Mouse (Mus musculus) midbrain, embryonic 15.5 days (tissue): ENCODE results near the gene Hacl1. TPM values are rescaled to one million over a fixed set of nuclear protein-coding genes. Genes with fewer than 3 reads are reported as not detected.

ENCODE experiments used
- ATAC-seq: fragments of 200-750 bp; cut with Nextera tagmentation; replicated peaks from 2 replicates; pipeline ENCODE4 v1.8.0; 2017; ENCODE audit warnings: moderate TSS enrichment
- H3K27ac ChIP-seq: fragments of 300-500 bp; sonication (generic); 2 replicates; pipeline ENCODE4 v1.5.1; 2015; ENCODE audit warnings: mild to moderate bottlenecking, inconsistent platforms
- H3K27me3 ChIP-seq: fragments of 300-500 bp; sonication (generic); replicated peaks from 2 replicates; pipeline ENCODE4 v1.6.1; 2015; ENCODE audit warnings: inconsistent platforms
- H3K36me3 ChIP-seq: fragments of 300-500 bp; sonication (generic); replicated peaks from 2 replicates; pipeline ENCODE4 v1.6.1; 2015; ENCODE audit warnings: inconsistent platforms
- H3K4me1 ChIP-seq: fragments of 300-500 bp; sonication (generic); 2 replicates; pipeline ENCODE4 v1.6.1; 2015; ENCODE audit warnings: inconsistent platforms
- H3K4me2 ChIP-seq: fragments of 300-500 bp; sonication (generic); 2 replicates; pipeline ENCODE4 v1.6.1; 2015; ENCODE audit warnings: inconsistent platforms, mild to moderate bottlenecking, moderate library complexity
- H3K4me3 ChIP-seq: fragments of 300-500 bp; sonication (generic); 2 replicates; pipeline ENCODE4 v1.5.1; 2015; ENCODE audit warnings: mild to moderate bottlenecking, inconsistent platforms
- H3K9ac ChIP-seq: fragments of 300-500 bp; sonication (generic); 2 replicates; pipeline ENCODE4 v1.6.1; 2015; ENCODE audit warnings: mild to moderate bottlenecking, inconsistent platforms
- H3K9me3 ChIP-seq: fragments of 300-500 bp; sonication (generic); 2 replicates; pipeline ENCODE4 v1.6.1; 2016; ENCODE audit warnings: inconsistent platforms
- WGBS: fragments of 180-500 bp; shearing (Covaris S2); methylation state at CpG from one replicate; pipeline ENCODE4 v1.1.7; 2015; ENCODE audit warnings: mixed read lengths; 5-methylcytosine and 5-hydroxymethylcytosine counted together
- polyA plus RNA-seq: library from polyadenylated mRNA; unstranded; fragments of >200 nt; fragmentation: Nextera tagmentation; extraction: Ambion mirVana; gene quantifications from 2 replicates; pipeline ENCODE4 v1.2.1, GENCODE M21; 2015

The Hacl1 gene
- polyA plus RNA-seq, 1 experiment from 2014 or later, result 6.2 TPM

DNA sequence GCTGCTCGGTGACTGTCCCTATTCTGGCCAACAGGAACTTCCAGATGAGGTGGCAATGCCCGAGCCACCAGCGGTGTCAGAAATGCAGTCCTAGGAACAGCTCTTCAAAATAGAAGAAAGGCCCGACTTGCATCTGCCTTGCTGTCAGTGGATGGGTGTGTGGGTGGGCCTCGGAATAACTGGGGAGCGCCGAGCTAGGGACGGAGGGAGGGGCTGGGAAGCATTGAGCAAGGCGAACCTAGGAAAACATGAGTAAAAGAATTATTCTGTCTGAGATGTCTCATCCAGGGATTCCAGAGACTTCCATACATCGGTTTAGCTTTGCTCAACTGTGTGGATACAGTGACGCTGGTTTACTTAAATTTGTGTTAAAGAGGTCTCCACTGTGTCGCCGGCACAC, 27.2 kb upstream of the Hacl1 start:
- Histone ChIP-seq H3K27me3 (no peaks in the 10 kb centered on the region), H3K9ac (no peak overlapping the region), H3K27ac (no peak overlapping the region), H3K4me1 (peaks cover 15% of the 10 kb centered on the region), H3K36me3 (no peaks in the 10 kb centered on the region), H3K4me3 (no peak overlapping the region), H3K9me3 (no peaks in the 10 kb centered on the region), H3K4me2 (no peak overlapping the region)
- WGBS, result 88% methylated on average over 13 of the region's 13 CpGs
- ATAC-seq, result no peak

DNA sequence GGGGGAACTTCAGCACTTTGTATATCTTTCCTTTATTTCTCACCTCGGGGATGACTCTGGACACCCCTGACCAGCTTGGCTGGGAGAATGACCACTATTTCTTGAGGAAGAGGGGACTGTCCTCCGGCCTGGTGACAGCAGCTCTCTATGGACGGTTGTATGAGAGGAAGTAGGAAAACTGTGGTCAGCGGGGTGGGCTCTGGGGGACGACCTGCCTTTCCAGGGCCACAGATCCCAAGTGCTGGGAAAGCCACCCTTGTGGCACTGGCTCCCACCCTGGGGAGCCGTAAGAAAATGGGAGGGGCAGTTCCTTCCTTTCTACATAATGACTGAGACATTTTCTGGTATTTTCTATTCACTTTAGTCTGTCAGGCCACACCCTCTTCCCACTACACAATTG, 26.7 kb upstream of the Hacl1 start:
- ATAC-seq, result no peak
- Histone ChIP-seq H3K9ac (no peak overlapping the region), H3K9me3 (no peaks in the 10 kb centered on the region), H3K4me2 (no peak overlapping the region), H3K27ac (no peak overlapping the region), H3K4me3 (no peak overlapping the region), H3K27me3 (no peaks in the 10 kb centered on the region), H3K36me3 (no peaks in the 10 kb centered on the region), H3K4me1 (peaks cover 21% of the 10 kb centered on the region)
- WGBS, result 91% methylated on average over 6 of the region's 6 CpGs

- Histone ChIP-seq H3K9ac (no peak overlapping the region), H3K4me3 (no peak overlapping the region), H3K27me3 (no peaks in the 10 kb centered on the region), H3K36me3 (no peaks in the 10 kb centered on the region), H3K27ac (no peak overlapping the region), H3K4me2 (no peak overlapping the region), H3K4me1 (peaks cover 27% of the 10 kb centered on the region), H3K9me3 (no peaks in the 10 kb centered on the region)
- WGBS, result 95% methylated on average over 28 of the region's 28 CpGs
- no peak for ATAC-seq
These were observed 26.0 kb upstream of the Hacl1 start for GRCm38 (mm10) chr14:31666931-31667705.

- ATAC-seq, result no peak
- peaks cover 38% of the 10 kb centered on the region for H3K4me1 ChIP-seq
- H3K36me3 ChIP-seq, result no peaks in the 10 kb centered on the region
- H3K9ac ChIP-seq, result no peak overlapping the region
- H3K4me3 ChIP-seq, result no peak overlapping the region
- H3K9me3 ChIP-seq, result no peaks in the 10 kb centered on the region
- WGBS, result 80% methylated on average over 4 of the region's 4 CpGs
- H3K27ac ChIP-seq, result no peak overlapping the region
- no peaks in the 10 kb centered on the region for H3K27me3 ChIP-seq
- H3K4me2 ChIP-seq, result no peak overlapping the region
These were observed 24.5 kb upstream of the Hacl1 start for GRCm38 (mm10) chr14:31665566-31665940.

DNA sequence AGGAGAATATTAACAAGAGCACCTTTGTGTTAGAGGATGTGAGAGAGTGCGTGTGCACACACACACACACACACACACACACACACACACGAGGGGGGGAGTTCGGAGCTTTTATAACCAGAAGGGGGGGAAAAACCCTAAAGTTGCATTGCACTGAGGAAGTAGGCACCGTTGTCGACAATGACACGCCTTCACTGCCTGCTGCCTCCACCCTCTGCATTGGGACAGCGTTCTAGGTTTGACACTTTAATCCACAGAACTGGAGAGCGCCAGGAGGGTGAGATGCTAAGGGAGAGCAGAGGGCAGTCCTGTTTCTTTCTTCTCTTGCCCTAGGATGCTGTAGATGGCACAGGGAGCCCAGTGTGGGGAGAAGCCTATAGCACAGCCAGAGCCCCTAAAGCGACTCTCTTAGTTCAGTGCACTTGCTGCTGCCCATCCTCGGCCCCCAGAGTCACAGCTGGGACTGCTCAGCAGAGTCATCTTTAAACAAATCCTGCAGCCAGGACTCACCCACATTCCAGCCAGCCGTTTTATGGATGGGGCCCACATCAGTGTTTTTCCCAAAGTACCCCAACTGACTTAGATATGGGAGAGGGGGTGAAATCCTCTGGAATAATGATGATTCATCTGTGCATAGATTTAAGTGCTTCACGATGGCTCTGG, 23.9 kb upstream of the Hacl1 start:
- H3K4me1 ChIP-seq, result peaks cover 42% of the 10 kb centered on the region
- no peak overlapping the region for H3K27ac ChIP-seq
- H3K36me3 ChIP-seq, result no peaks in the 10 kb centered on the region
- no peak overlapping the region for H3K4me2 ChIP-seq
- H3K27me3 ChIP-seq, result no peaks in the 10 kb centered on the region
- ATAC-seq, result no peak
- H3K4me3 ChIP-seq, result no peak overlapping the region
- WGBS, result 74% methylated on average over 12 of the region's 12 CpGs
- H3K9ac ChIP-seq, result no peak overlapping the region
- H3K9me3 ChIP-seq, result no peaks in the 10 kb centered on the region

DNA sequence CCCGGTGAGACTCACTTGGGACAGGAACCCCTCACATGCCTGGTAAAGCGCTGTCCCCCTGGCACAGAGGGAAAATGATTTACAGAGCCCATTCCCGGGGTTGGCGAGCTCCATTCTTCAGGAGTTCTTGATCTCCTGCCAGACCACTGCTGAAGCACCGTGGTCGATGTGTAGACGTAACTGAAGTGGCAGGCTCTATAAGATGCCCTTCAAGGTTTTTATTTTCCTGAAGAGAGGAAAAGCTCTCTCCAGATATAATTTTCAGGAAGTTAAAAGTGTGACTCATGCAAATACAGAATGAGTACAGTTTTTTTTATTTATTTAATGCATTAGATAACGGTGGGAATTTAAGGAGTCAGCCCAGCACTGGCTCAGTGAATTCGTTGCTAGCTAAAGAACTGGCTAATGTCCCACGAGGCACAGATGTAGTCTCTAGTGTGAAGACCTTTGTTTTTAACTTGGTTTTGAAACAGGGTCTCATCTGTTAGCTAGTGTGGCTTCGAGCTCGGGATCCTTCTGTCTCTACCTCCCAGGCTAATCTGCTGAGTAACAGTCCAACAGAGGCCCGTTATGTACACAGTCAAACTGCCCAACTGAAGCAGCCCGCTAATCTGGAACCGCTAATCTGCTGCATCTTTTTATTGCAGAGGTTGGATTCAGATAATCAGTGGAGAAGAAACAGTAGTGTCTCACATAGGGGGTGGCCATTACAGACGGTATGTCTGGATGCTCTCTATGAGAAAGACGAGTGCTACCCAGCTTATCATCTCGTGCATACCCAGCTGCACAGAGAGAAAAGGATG, 23.2 kb upstream of the Hacl1 start:
- no peaks in the 10 kb centered on the region for H3K36me3 ChIP-seq
- peaks cover 45% of the 10 kb centered on the region for H3K4me1 ChIP-seq
- no peaks in the 10 kb centered on the region for H3K9me3 ChIP-seq
- no peak overlapping the region for H3K4me3 ChIP-seq
- 0 out of 2 replicates have a peak overlapping the region, but pooled peaks have one; percentile 98 for H3K27ac ChIP-seq
- no peak overlapping the region for H3K9ac ChIP-seq
- ATAC-seq, result no peak
- H3K4me2 ChIP-seq, result no peak overlapping the region
- 54% methylated on average over 18 of the region's 18 CpGs for WGBS
- H3K27me3 ChIP-seq, result no peaks in the 10 kb centered on the region

GRCm38 (mm10) chr14:31663376-31664099, 22.5 kb upstream of the Hacl1 start:
- Histone ChIP-seq H3K4me2 (no peak overlapping the region), H3K4me1 (peaks cover 45% of the 10 kb centered on the region), H3K9me3 (no peaks in the 10 kb centered on the region), H3K9ac (no peak overlapping the region), H3K4me3 (no peak overlapping the region), H3K36me3 (no peaks in the 10 kb centered on the region), H3K27ac (peak overlapping the region; percentile 98), H3K27me3 (no peaks in the 10 kb centered on the region)
- ATAC-seq, result no peak
- 89% methylated on average over 13 of the region's 13 CpGs for WGBS

GRCm38 (mm10) chr14:31662555-31663211, 21.6 kb upstream of the Hacl1 start:
- WGBS, result 30% methylated on average over 9 of the region's 9 CpGs
- peak overlapping the region; percentile 71 for H3K9ac ChIP-seq
- H3K4me3 ChIP-seq, result peak overlapping the region; percentile 43
- peak; percentile 52; the same call in 1 of the 2 replicates for ATAC-seq
- H3K4me1 ChIP-seq, result peaks cover 45% of the 10 kb centered on the region
- no peaks in the 10 kb centered on the region for H3K9me3 ChIP-seq
- no peaks in the 10 kb centered on the region for H3K27me3 ChIP-seq
- peak overlapping the region; percentile 80 for H3K4me2 ChIP-seq
- H3K36me3 ChIP-seq, result no peaks in the 10 kb centered on the region
- peak overlapping the region; percentile 98 for H3K27ac ChIP-seq

- H3K9me3 ChIP-seq, result no peaks in the 10 kb centered on the region
- peak; percentile 96 for ATAC-seq
These were observed 20.8 kb upstream of the Hacl1 start for GRCm38 (mm10) chr14:31661671-31662554.

GRCm38 (mm10) chr14:31660312-31661093, 19.4 kb upstream of the Hacl1 start:
- 68% methylated on average over 7 of the region's 7 CpGs for WGBS
- Histone ChIP-seq H3K36me3 (no peaks in the 10 kb centered on the region), H3K9ac (no peak overlapping the region), H3K4me2 (no peak overlapping the region), H3K9me3 (no peaks in the 10 kb centered on the region), H3K27ac (peak overlapping the region; percentile 98), H3K27me3 (no peaks in the 10 kb centered on the region), H3K4me1 (peaks cover 45% of the 10 kb centered on the region), H3K4me3 (no peak overlapping the region)
- no peak for ATAC-seq

More at GRCm38 (mm10) chr14:31661671-31662554, 20.8 kb upstream of the Hacl1 start:
- Histone ChIP-seq H3K9ac (peak overlapping the region; percentile 71), H3K27me3 (no peaks in the 10 kb centered on the region), H3K36me3 (no peaks in the 10 kb centered on the region), H3K4me1 (peaks cover 45% of the 10 kb centered on the region), H3K27ac (peak overlapping the region; percentile 98), H3K4me3 (peak overlapping the region; percentile 43), H3K4me2 (peak overlapping the region; percentile 80)
- 8% methylated on average over 44 of the region's 44 CpGs for WGBS
